Mouse (Mus musculus) intestine, embryonic 16.5 days (tissue): ENCODE results near the gene C2cd2. TPM values are rescaled to one million over a fixed set of nuclear protein-coding genes. Genes with fewer than 3 reads are reported as not detected.

ENCODE experiments used
- ATAC-seq: fragments of 200-750 bp; cut with Nextera tagmentation; 2 replicates; pipeline ENCODE4 v1.8.0; 2017; ENCODE audit warnings: moderate TSS enrichment, moderate library complexity
- H3K27ac ChIP-seq: fragments of 300-500 bp; sonication (generic); 2 replicates; pipeline ENCODE4 v1.5.1; 2014; ENCODE audit warnings: mild to moderate bottlenecking, low read length
- H3K27me3 ChIP-seq: fragments of 300-500 bp; sonication (generic); replicated peaks from 2 replicates; pipeline ENCODE4 v1.6.1; 2014; ENCODE audit warnings: low read length, control low read depth, mixed read lengths; ENCODE audit not compliant: control insufficient read depth, insufficient read depth
- H3K36me3 ChIP-seq: fragments of 300-500 bp; sonication (generic); 2 replicates; pipeline ENCODE4 v1.6.1; 2014; ENCODE audit warnings: low read length, control low read depth; ENCODE audit not compliant: control insufficient read depth, insufficient read depth
- H3K4me1 ChIP-seq: fragments of 300-500 bp; sonication (generic); 2 replicates; pipeline ENCODE4 v1.6.1; 2014; ENCODE audit warnings: low read length, control low read depth, mixed read lengths; ENCODE audit not compliant: control insufficient read depth, insufficient read depth
- H3K4me2 ChIP-seq: fragments of 300-500 bp; sonication (generic); 2 replicates; pipeline ENCODE4 v1.6.1; 2014; ENCODE audit warnings: low read depth, low read length, control low read depth
- H3K4me3 ChIP-seq: fragments of 300-500 bp; sonication (generic); 2 replicates; pipeline ENCODE4 v1.5.1; 2014; ENCODE audit warnings: mild to moderate bottlenecking, low read length
- H3K9ac ChIP-seq: fragments of 300-500 bp; sonication (generic); 2 replicates; pipeline ENCODE4 v1.6.1; 2014; ENCODE audit warnings: low read depth, low read length
- H3K9me3 ChIP-seq: fragments of 300-500 bp; sonication (generic); 2 replicates; pipeline ENCODE4 v1.6.1; 2016; ENCODE audit warnings: low read length, control low read depth; ENCODE audit not compliant: control insufficient read depth
- WGBS: fragments of 180-500 bp; shearing (Covaris S2); extraction: QIAGEN DNeasy Blood & Tissue Kit; methylation state at CpG from one replicate; pipeline ENCODE4 v1.1.7; 2014; 5-methylcytosine and 5-hydroxymethylcytosine counted together
- polyA plus RNA-seq: library from polyadenylated mRNA; unstranded; fragments of >200 nt; fragmentation: Nextera tagmentation; extraction: Ambion mirVana; gene quantifications from 2 replicates; pipeline ENCODE4 v1.2.1, GENCODE M21; 2015

C2cd2 gene
- polyA plus RNA-seq, 1 experiment from 2014 or later, result 10.2 TPM

GRCm38 (mm10) chr16:97844967-97845937 is 117.1 kb downstream of the C2cd2 start:
- Histone ChIP-seq H3K4me2 (no peak overlapping the region), H3K9ac (no peak overlapping the region), H3K4me3 (no peak overlapping the region), H3K27ac (peak overlapping the region; percentile 52), H3K4me1 (peaks cover 21% of the 10 kb centered on the region), H3K36me3 (0 out of 2 replicates have a peak, but pooled peaks cover 4% of the 10 kb centered on the region), H3K9me3 (no peaks in the 10 kb centered on the region), H3K27me3 (no peaks in the 10 kb centered on the region)
- ATAC-seq, result peak; percentile 73
- 57% methylated on average over 12 of the region's 12 CpGs for WGBS

GRCm38 (mm10) chr16:97832154-97832553 is 130.2 kb downstream of the C2cd2 start:
- H3K27ac ChIP-seq, result no peak overlapping the region
- no peak overlapping the region for H3K9ac ChIP-seq
- 80% methylated on average over 3 of the region's 3 CpGs for WGBS
- no peaks in the 10 kb centered on the region for H3K9me3 ChIP-seq
- no peak overlapping the region for H3K4me2 ChIP-seq
- H3K4me1 ChIP-seq, result no peaks in the 10 kb centered on the region
- no peak for ATAC-seq
- peaks cover 8% of the 10 kb centered on the region for H3K36me3 ChIP-seq
- H3K4me3 ChIP-seq, result no peak overlapping the region
- no peaks in the 10 kb centered on the region for H3K27me3 ChIP-seq

DNA sequence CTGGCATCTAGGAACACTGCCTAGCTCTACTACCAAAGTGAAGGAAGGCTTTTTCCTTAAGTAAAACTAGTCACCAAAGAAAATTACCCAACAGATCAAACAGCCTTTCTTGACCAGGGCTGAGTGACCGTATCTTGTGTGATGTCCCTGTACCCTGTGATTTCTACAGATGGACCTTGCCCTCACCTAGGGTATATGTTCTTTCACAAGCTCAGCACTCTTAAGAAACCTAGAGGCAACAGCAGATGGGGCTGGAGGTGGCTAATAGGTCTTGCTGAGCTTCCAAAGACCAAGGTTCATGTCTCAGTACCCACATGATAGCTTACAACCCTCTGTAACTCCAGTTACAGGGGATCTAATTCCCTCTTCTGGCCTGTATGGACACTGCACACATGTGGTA is 134.2 kb downstream of the C2cd2 start:
- Histone ChIP-seq H3K4me3 (no peak overlapping the region), H3K4me1 (no peaks in the 10 kb centered on the region; the same call in 1 of the 2 replicates), H3K4me2 (no peak overlapping the region), H3K36me3 (peaks cover 5% of the 10 kb centered on the region), H3K9me3 (no peaks in the 10 kb centered on the region), H3K9ac (no peak overlapping the region), H3K27me3 (no peaks in the 10 kb centered on the region), H3K27ac (0 out of 2 replicates have a peak overlapping the region, but pooled peaks have one; percentile 15)
- ATAC-seq, result peak; percentile 78
- 87% methylated on average over 1 of the region's 1 CpGs for WGBS

DNA sequence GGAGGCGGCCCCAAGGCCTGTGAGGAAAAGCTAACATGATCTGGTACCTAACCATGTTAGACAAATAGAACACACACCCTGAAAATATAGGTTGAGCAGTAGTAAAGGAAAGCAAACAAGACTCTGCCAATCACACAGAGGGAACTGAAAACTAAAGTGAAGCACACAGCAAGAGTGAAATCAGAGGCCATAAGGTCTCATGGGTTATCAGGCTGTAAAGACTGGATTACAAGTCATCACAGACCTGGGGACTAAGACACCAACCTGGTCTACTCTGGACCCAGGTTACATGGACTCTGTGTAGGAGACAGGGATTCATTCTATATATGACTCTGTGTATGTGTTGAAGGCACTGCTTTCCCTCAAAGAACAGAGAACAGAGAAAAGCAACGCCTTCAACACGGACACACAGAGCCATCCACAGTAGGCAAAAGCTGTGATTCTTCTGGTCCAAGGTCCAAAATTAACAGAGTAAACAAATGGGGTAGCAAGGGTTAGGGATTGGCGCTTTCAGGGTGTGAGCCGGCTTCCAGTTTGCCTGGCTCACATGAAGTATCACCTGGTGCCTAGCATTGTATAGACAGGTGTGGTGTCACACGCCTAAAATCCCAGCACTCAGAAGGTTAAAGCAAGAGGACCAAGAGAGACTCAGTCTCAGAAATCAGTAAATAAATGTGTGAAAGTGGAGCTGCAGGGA is 138.9 kb downstream of the C2cd2 start:
- 71% methylated on average over 6 of the region's 6 CpGs for WGBS
- ATAC-seq, result peak; percentile 76

GRCm38 (mm10) chr16:97819532-97819931 is 142.9 kb downstream of the C2cd2 start:
- WGBS, result 87% methylated on average over 4 of the region's 4 CpGs
- ATAC-seq, result no peak
- no peaks in the 10 kb centered on the region for H3K27me3 ChIP-seq
- H3K27ac ChIP-seq, result no peak overlapping the region
- H3K4me3 ChIP-seq, result no peak overlapping the region
- H3K9me3 ChIP-seq, result no peaks in the 10 kb centered on the region
- H3K4me2 ChIP-seq, result no peak overlapping the region
- peaks cover 12% of the 10 kb centered on the region for H3K36me3 ChIP-seq
- H3K4me1 ChIP-seq, result no peaks in the 10 kb centered on the region; the same call in 1 of the 2 replicates
- no peak overlapping the region for H3K9ac ChIP-seq

More for the DNA sequence above, 138.9 kb downstream of the C2cd2 start:
- no peak overlapping the region for H3K9ac ChIP-seq
- H3K9me3 ChIP-seq, result no peaks in the 10 kb centered on the region
- H3K4me2 ChIP-seq, result no peak overlapping the region
- no peak overlapping the region for H3K4me3 ChIP-seq
- no peaks in the 10 kb centered on the region; the same call in 1 of the 2 replicates for H3K4me1 ChIP-seq
- no peak overlapping the region for H3K27ac ChIP-seq
- no peaks in the 10 kb centered on the region for H3K27me3 ChIP-seq
- peaks cover 8% of the 10 kb centered on the region for H3K36me3 ChIP-seq

- ATAC-seq, result no peak
- H3K4me3 ChIP-seq, result no peak overlapping the region
- no peak overlapping the region for H3K27ac ChIP-seq
- no peak overlapping the region for H3K4me2 ChIP-seq
- peaks cover 15% of the 10 kb centered on the region for H3K36me3 ChIP-seq
- H3K27me3 ChIP-seq, result no peaks in the 10 kb centered on the region
- no peak overlapping the region for H3K9ac ChIP-seq
- H3K9me3 ChIP-seq, result no peaks in the 10 kb centered on the region
- H3K4me1 ChIP-seq, result no peaks in the 10 kb centered on the region
- 88% methylated on average over 1 of the region's 1 CpGs for WGBS
Observed at GRCm38 (mm10) chr16:97817414-97817813, 145.0 kb downstream of the C2cd2 start.

DNA sequence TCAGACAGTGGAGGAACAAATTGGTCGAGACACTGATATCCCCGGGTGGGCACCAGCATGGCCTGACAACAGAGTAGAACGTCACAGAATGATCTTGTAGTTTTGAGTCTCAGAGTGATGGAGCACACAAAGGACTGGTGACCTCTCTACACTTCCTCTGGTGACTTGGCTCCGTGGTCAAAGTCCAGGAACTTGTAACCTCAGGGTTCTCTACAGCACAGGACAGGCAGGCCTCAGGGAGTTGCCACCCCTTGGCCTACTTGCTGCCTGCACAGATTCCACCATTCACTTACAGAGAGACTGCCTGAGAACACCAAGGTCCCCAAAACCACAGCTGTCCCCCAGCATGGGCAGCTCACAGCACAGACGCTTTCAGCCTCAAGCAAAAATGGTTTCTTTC is 147.1 kb downstream of the C2cd2 start:
- H3K9ac ChIP-seq, result no peak overlapping the region

DNA sequence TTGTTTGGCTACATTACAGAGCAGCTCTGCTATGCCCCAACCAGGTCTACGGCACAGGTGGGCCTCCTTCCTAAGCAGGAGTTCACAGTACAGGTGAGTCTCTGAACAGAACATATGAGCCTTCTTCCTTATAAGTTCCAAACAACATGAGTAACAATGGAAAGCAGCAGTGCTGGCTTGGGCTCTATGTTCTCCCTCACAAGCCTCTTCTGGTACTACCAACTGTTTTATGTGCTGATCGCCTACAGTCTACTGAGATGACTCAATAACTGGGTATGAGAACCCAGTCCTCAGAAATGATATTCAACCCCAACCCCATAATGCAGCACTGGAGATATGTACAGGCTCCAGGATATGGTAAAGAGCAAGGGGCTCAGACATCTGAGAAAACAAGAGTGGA is 148.3 kb downstream of the C2cd2 start:
- no peak for ATAC-seq
- Histone ChIP-seq H3K4me1 (no peaks in the 10 kb centered on the region), H3K27me3 (no peaks in the 10 kb centered on the region), H3K4me3 (no peak overlapping the region), H3K4me2 (no peak overlapping the region), H3K27ac (no peak overlapping the region), H3K36me3 (peaks cover 18% of the 10 kb centered on the region), H3K9me3 (no peaks in the 10 kb centered on the region), H3K9ac (no peak overlapping the region)
- 96% methylated on average over 2 of the region's 2 CpGs for WGBS

More for the DNA sequence above, 147.1 kb downstream of the C2cd2 start:
- H3K9me3 ChIP-seq, result no peaks in the 10 kb centered on the region
- H3K27me3 ChIP-seq, result no peaks in the 10 kb centered on the region
- no peak overlapping the region for H3K4me3 ChIP-seq
- ATAC-seq, result peak; percentile 46; the same call in 1 of the 2 replicates
- H3K36me3 ChIP-seq, result peaks cover 18% of the 10 kb centered on the region
- H3K4me2 ChIP-seq, result no peak overlapping the region
- 87% methylated on average over 5 of the region's 5 CpGs for WGBS
- H3K4me1 ChIP-seq, result no peaks in the 10 kb centered on the region
- no peak overlapping the region for H3K27ac ChIP-seq

DNA sequence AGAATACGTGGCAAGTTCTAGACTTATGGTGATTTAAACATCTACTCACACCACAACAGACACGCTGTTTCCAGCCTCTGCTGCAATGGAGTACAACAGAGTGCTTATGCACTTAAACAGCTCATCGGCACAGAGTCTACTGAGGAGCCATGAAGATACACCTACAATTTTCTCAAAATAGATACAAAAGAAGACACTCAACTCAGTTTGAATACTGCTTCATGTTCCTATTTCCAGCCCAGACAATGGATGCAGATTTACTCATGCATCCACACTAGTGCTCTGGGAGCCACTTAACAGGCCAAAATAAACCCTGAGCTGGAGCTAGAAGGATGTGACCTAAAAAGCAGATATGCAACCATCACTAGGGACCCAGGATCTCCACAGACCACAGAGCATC is 153.5 kb downstream of the C2cd2 start:
- Histone ChIP-seq H3K4me3 (no peak overlapping the region), H3K9me3 (no peaks in the 10 kb centered on the region), H3K4me1 (no peaks in the 10 kb centered on the region), H3K36me3 (peaks cover 22% of the 10 kb centered on the region), H3K9ac (no peak overlapping the region), H3K4me2 (no peak overlapping the region), H3K27ac (no peak overlapping the region), H3K27me3 (no peaks in the 10 kb centered on the region)
- 96% methylated on average over 3 of the region's 3 CpGs for WGBS
- ATAC-seq, result no peak
